In the genomic region with DNA sequence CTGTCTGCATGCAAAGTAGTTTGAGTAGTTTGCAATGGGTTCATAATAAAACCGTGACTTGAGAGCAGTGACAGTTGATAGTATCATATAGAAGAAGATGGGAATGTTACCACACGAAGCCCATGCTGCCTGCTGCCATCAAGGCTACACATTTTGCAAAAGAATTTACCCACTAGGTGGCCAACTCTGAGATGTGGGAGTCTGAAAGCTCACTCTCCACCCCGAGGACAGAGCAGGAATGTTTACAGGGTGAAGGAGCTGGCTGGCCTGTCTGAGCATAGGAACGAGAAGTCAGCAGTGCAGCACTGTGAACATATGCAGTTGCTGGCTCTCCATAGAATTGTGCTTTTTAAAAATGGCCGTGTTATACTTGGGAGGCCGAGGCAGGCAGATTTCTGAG, we compare ENCODE assay signal across 14 mouse cellular contexts. TPM values are rescaled to one million over a fixed set of nuclear protein-coding genes. Genes with fewer than 3 reads are reported as not detected.
DNase-seq lines count a peak whose midpoint lies in the region; ATAC-seq and TF ChIP-seq lines count a peak whose summit lies in the region.
"Had no signal": no experiment of that assay in that cellular context is flagged by ENCODE, and none has a peak within 500 bp of the region (broad histone marks: within the 10 kb centered on the region; RNA-seq: fewer than 3 reads in every experiment).

No protein-coding gene starts in this region.

- TF ChIP-seq EP300 in liver, postnatal 0 days (IDR thresholded peaks at IDR 0.05; ENCODE audit: low read depth) = no peak
- TF ChIP-seq EP300 in heart, adult 2 months (IDR thresholded peaks at IDR 0.05; ENCODE audit: insufficient read depth, low read depth, low read length) = no peak

- POLR2A ChIA-PET in Patski (lab: Charles Lee) = no interaction called here

- peak; percentile 29; the same call in 1 of the 2 replicates for TF ChIP-seq CTCF in liver, postnatal 0 days (IDR thresholded peaks at IDR 0.05; ENCODE audit: low read depth)
- peak; percentile 17 for TF ChIP-seq CTCF in Patski (IDR thresholded peaks at IDR 0.05)
- no peak for TF ChIP-seq CTCF in heart, adult 2 months (IDR thresholded peaks at IDR 0.05)

- H3K9me3 ChIP-seq in liver, postnatal 0 days (ENCODE audit: low read length) = no peaks in the 10 kb centered on the region
- H3K9me3 ChIP-seq in liver, embryonic 11.5 days (ENCODE audit: control insufficient read depth, low read length) = no peaks in the 10 kb centered on the region
- H3K9me3 ChIP-seq in heart, embryonic 11.5 days (replicated peaks; ENCODE audit: control insufficient read depth, low read length) = no peaks in the 10 kb centered on the region
- H3K9me3 ChIP-seq: lung, embryonic 15.5 days had no signal

- H3K27me3 ChIP-seq in liver, postnatal 0 days (ENCODE audit: insufficient read depth, low read length) = no peaks in the 10 kb centered on the region
- H3K27me3 ChIP-seq in liver, embryonic 11.5 days (replicated peaks; ENCODE audit: control insufficient read depth, insufficient read depth, low read length) = no peaks in the 10 kb centered on the region
- H3K27me3 ChIP-seq in Patski = peaks cover 8% of the 10 kb centered on the region
- H3K27me3 ChIP-seq in heart, adult 2 months (ENCODE audit: control insufficient read depth, insufficient read depth, low read length) = no peaks in the 10 kb centered on the region
- no peaks in the 10 kb centered on the region for H3K27me3 ChIP-seq in heart, embryonic 11.5 days (ENCODE audit: control insufficient read depth, insufficient read depth, low read length)
- H3K27me3 ChIP-seq: lung, embryonic 15.5 days had no signal

- no peak overlapping the region for H3K4me2 ChIP-seq in liver, postnatal 0 days (ENCODE audit: low read depth, low read length)
- no peak overlapping the region for H3K4me2 ChIP-seq in liver, embryonic 11.5 days
- no peak overlapping the region for H3K4me2 ChIP-seq in heart, embryonic 11.5 days
- H3K4me2 ChIP-seq: lung, embryonic 15.5 days had no signal

- WGBS in liver, postnatal 0 days (ENCODE audit: insufficient replicate concordance) = 56% methylated on average over 6 of the region's 6 CpGs
- 61% methylated on average over 6 of the region's 6 CpGs for WGBS in liver, embryonic 11.5 days
- WGBS in heart, adult 2 months = 67% methylated on average over 6 of the region's 6 CpGs
- 60% methylated on average over 6 of the region's 6 CpGs for WGBS in heart, embryonic 11.5 days (ENCODE audit: insufficient replicate concordance)

- CTCF ChIA-PET in Patski (lab: Charles Lee) = no interaction called here

- H3K4me1 ChIP-seq in liver, postnatal 0 days (ENCODE audit: insufficient read depth) = no peaks in the 10 kb centered on the region
- H3K4me1 ChIP-seq in liver, embryonic 11.5 days (replicated peaks; ENCODE audit: control insufficient read depth, insufficient read depth, low read length) = no peaks in the 10 kb centered on the region
- no peaks in the 10 kb centered on the region for H3K4me1 ChIP-seq in heart, adult 2 months (ENCODE audit: control insufficient read depth, insufficient read depth, low read length)
- H3K4me1 ChIP-seq in heart, embryonic 11.5 days (ENCODE audit: control insufficient read depth, insufficient read depth, low read length) = no peaks in the 10 kb centered on the region
- H3K4me1 ChIP-seq: lung, embryonic 15.5 days had no signal

- ATAC-seq in frontal cortex, adult (ENCODE audit: low TSS enrichment) = peak; percentile 43; the same call in 1 of the 2 replicates
- ATAC-seq in liver, postnatal 0 days = no peak
- ATAC-seq in liver, embryonic 11.5 days (replicated peaks; ENCODE audit: low FRiP score) = no peak
- no peak for ATAC-seq in Patski
- ATAC-seq in megakaryocyte progenitor cell, adult 5-6 weeks (replicated peaks; ENCODE audit: poor library complexity) = 0 out of 2 replicates have a peak, but pooled peaks have one; percentile 31
- ATAC-seq in heart, embryonic 11.5 days (replicated peaks; ENCODE audit: insufficient number of reproducible peaks, low FRiP score, low TSS enrichment) = no peak

- H3K79me2 ChIP-seq in heart, adult 2 months (replicated peaks; ENCODE audit: control insufficient read depth, insufficient read depth, low read length) = no peaks in the 10 kb centered on the region

- intact Hi-C loops in heart, adult 2 months (cut with DNase I) = no loop called here

- H3K4me3 ChIP-seq in liver, postnatal 0 days (ENCODE audit: low read depth, low read length) = no peak overlapping the region
- no peak overlapping the region for H3K4me3 ChIP-seq in liver, embryonic 11.5 days (ENCODE audit: low read depth, low read length)
- H3K4me3 ChIP-seq in heart, adult 2 months = no peak overlapping the region
- H3K4me3 ChIP-seq in heart, embryonic 11.5 days (ENCODE audit: low read depth, low read length) = no peak overlapping the region
- H3K4me3 ChIP-seq: lung, embryonic 15.5 days had no signal

- H3K36me3 ChIP-seq in liver, postnatal 0 days (replicated peaks; ENCODE audit: insufficient read depth, low read length) = peaks cover 5% of the 10 kb centered on the region; the same call in 1 of the 2 replicates
- H3K36me3 ChIP-seq in liver, embryonic 11.5 days (ENCODE audit: control insufficient read depth, insufficient read depth, low read length) = peaks cover 2% of the 10 kb centered on the region; the same call in 1 of the 2 replicates
- H3K36me3 ChIP-seq in heart, adult 2 months (ENCODE audit: control insufficient read depth, insufficient read depth, low read length) = no peaks in the 10 kb centered on the region
- no peaks in the 10 kb centered on the region for H3K36me3 ChIP-seq in heart, embryonic 11.5 days (ENCODE audit: control insufficient read depth, insufficient read depth, low read length)

- H3K27ac ChIP-seq in liver, postnatal 0 days (ENCODE audit: low read depth) = no peak overlapping the region
- H3K27ac ChIP-seq in liver, embryonic 11.5 days (ENCODE audit: low read depth, low read length) = no peak overlapping the region
- no peak overlapping the region for H3K27ac ChIP-seq in heart, adult 2 months
- no peak overlapping the region for H3K27ac ChIP-seq in heart, embryonic 11.5 days (ENCODE audit: low read depth, low read length)
- H3K27ac ChIP-seq: lung, embryonic 15.5 days had no signal

- no peak for TF ChIP-seq POLR2A in heart, adult 2 months (IDR thresholded peaks at IDR 0.05; ENCODE audit: insufficient read depth, low read depth, low read length)

- no peak overlapping the region for H3K9ac ChIP-seq in liver, postnatal 0 days (replicated peaks)
- H3K9ac ChIP-seq in liver, embryonic 11.5 days (ENCODE audit: low read depth, low read length) = no peak overlapping the region
- H3K9ac ChIP-seq in heart, adult 2 months (ENCODE audit: low read depth, low read length) = no peak overlapping the region
- H3K9ac ChIP-seq in heart, embryonic 11.5 days (ENCODE audit: low read depth, low read length) = no peak overlapping the region
- H3K9ac ChIP-seq: lung, embryonic 15.5 days had no signal

- in situ Hi-C loops in Patski (cut with MboI; ENCODE audit: low pct_unique_long_range_greater_than_20kb) = no loop called here

- DNase-seq in frontal cortex, postnatal 25 days (ENCODE audit: low spot score in 2 of 2) = no peak
- no peak for DNase-seq in liver, postnatal 0 days
- DNase-seq in liver, embryonic 11.5 days (ENCODE audit: low spot score) = no peak
- DNase-seq in Patski (ENCODE audit: low read depth, low spot score) = no peak
- no peak for DNase-seq in heart, adult 2 months
- DNase-seq: heart, postnatal 10 days had no signal

RNA-seq across cellular contexts. Expression of a gene that starts 43.1 kb away (rescaled TPM):
- 8.8 and 9.4 TPM in 2 replicates for polyA plus RNA-seq in liver, postnatal 0 days (2015; fragmentation: Nextera tagmentation; extraction: Ambion mirVana)
- polyA plus RNA-seq in liver, embryonic 11.5 days (2014; fragmentation: Nextera tagmentation; extraction: Ambion mirVana) = 24.5 and 25.0 TPM in 2 replicates
- polyA plus RNA-seq in Patski (2021) = 58.1 TPM
- total RNA-seq in megakaryocyte progenitor cell, adult 5-6 weeks (2015) = 40.9 and 45.2 TPM in 2 replicates
- total RNA-seq in megakaryocyte progenitor cell, adult 5-6 weeks (2017) = 59.6 and 66.2 TPM in 2 replicates
- total RNA-seq in heart, adult 2 months (2021) = 10 to 100 TPM; 29.1 to 31.0 TPM
- polyA plus RNA-seq in heart, adult 2 months (2012; rRNA removed) = 17.4 and 32.8 TPM in 2 replicates
- polyA plus RNA-seq in heart, embryonic 11.5 days (2014; fragmentation: Nextera tagmentation; extraction: Ambion mirVana) = 27.7 and 33.7 TPM in 2 replicates

RNA-seq across cellular contexts. Expression of a gene that starts 56.8 kb away (rescaled TPM):
- 10.8 and 13.2 TPM in 2 replicates for polyA plus RNA-seq in liver, postnatal 0 days (2015; fragmentation: Nextera tagmentation; extraction: Ambion mirVana)
- polyA plus RNA-seq in liver, embryonic 11.5 days (2014; fragmentation: Nextera tagmentation; extraction: Ambion mirVana) = 70.0 and 75.1 TPM in 2 replicates
- polyA plus RNA-seq in Patski (2021) = 44.9 TPM
- total RNA-seq in megakaryocyte progenitor cell, adult 5-6 weeks (2015) = 78.5 and 89.2 TPM in 2 replicates
- 97.0 and 110 TPM in 2 replicates for total RNA-seq in megakaryocyte progenitor cell, adult 5-6 weeks (2017)
- total RNA-seq in heart, adult 2 months (2021) = 10 to 100 TPM; 27.2 to 27.3 TPM
- 8.8 and 17.5 TPM in 2 replicates for polyA plus RNA-seq in heart, adult 2 months (2012; rRNA removed)
- polyA plus RNA-seq in heart, embryonic 11.5 days (2014; fragmentation: Nextera tagmentation; extraction: Ambion mirVana) = 50.6 and 55.3 TPM in 2 replicates

RNA-seq across cellular contexts. Expression of a gene that starts 56.9 kb away (rescaled TPM):
- not detected in 2 replicates for polyA plus RNA-seq in liver, postnatal 0 days (2015; fragmentation: Nextera tagmentation; extraction: Ambion mirVana)
- polyA plus RNA-seq in liver, embryonic 11.5 days (2014; fragmentation: Nextera tagmentation; extraction: Ambion mirVana) = not detected in 2 replicates
- polyA plus RNA-seq in Patski (2021) = not detected
- total RNA-seq in megakaryocyte progenitor cell, adult 5-6 weeks (2015) = not detected in 2 replicates
- total RNA-seq in megakaryocyte progenitor cell, adult 5-6 weeks (2017) = not detected in 2 replicates
- total RNA-seq in heart, adult 2 months (2021) = not detected
- polyA plus RNA-seq in heart, adult 2 months (2012; rRNA removed) = 0.15 TPM in 1 of 2 replicates, not detected in the other
- polyA plus RNA-seq in heart, embryonic 11.5 days (2014; fragmentation: Nextera tagmentation; extraction: Ambion mirVana) = 0.07 TPM in 1 of 2 replicates, not detected in the other
- total RNA-seq: gastrocnemius, postnatal 4 days; heart, postnatal 10 days; monocyte, adult 5-6 weeks had no signal
- polyA plus RNA-seq: forebrain, embryonic 11.5 days; urinary bladder, adult 2 months had no signal

Comparison
In these comparisons a context has a peak if more than half of its experiments do, and no peak if none do; other contexts are left out.
1. ATAC-seq: peak in frontal cortex, adult (single experiment) and megakaryocyte progenitor cell, adult 5-6 weeks (single experiment); none in liver, postnatal 0 days (single experiment), liver, embryonic 11.5 days (single experiment), Patski (single experiment) and heart, embryonic 11.5 days (single experiment).